Mouse (Mus musculus) Muller cell, postnatal 12 days (primary cell): ENCODE measurements at regions not wholly inside any gene's neighbourhood (a gene's known extent, or its start where the extent isn't known, plus 50 kb on each side); places are given as distances from the start of the nearest gene placed in this dataset.
A peak's percentile ranks its signal among the peaks of the same experiment; 100 is the strongest.

Experiments
- DNase-seq: peaks from one replicate; pipeline ENCODE4 v3.0.0-alpha.2; 2015; ENCODE audit errors: inconsistent ontology term

GRCm38 (mm10) chr1:113823493-113823892 lies 1861.1 kb upstream of the Cntnap5a start:
- peak; percentile 28 for DNase-seq

- no peak for DNase-seq
These were observed 1832.1 kb upstream of the Cntnap5a start for GRCm38 (mm10) chr1:113852481-113852880.
